Mouse (Mus musculus): ENCODE measurements around the gene Crxos.
A peak's percentile ranks its signal among the peaks of the same experiment; 100 is the strongest.

The Crxos gene

GRCm38 (mm10) chr7:15921796-15922195, 39.4 kb downstream of the Crxos start:
- DNase-seq (ENCODE audit: low read depth, low spot score): no peak

- peak; percentile 84 for DNase-seq (ENCODE audit: low read depth, low spot score)
These were observed 39.9 kb downstream of the Crxos start, which contains the start of gene Selenow for GRCm38 (mm10) chr7:15922220-15922773. TSS of gene Selenow (minus strand) at chr7:15922402.

GRCm38 (mm10) chr7:15929910-15930309, 47.5 kb downstream of the Crxos start:
- DNase-seq (ENCODE audit: low read depth, low spot score): no peak

GRCm38 (mm10) chr7:15930543-15930942, 48.1 kb downstream of the Crxos start:
- no peak for DNase-seq (ENCODE audit: low read depth, low spot score)

- DNase-seq (ENCODE audit: low read depth, low spot score): no peak
These were observed 49.2 kb downstream of the Crxos start for GRCm38 (mm10) chr7:15931635-15932034.

GRCm38 (mm10) chr7:15933437-15934359, 51.3 kb downstream of the Crxos start:
- no peak for DNase-seq (ENCODE audit: low read depth, low spot score)

- no peak for DNase-seq (ENCODE audit: low read depth, low spot score)
These were observed 55.1 kb downstream of the Crxos start for GRCm38 (mm10) chr7:15937491-15937890.

GRCm38 (mm10) chr7:15938621-15939020, 56.2 kb downstream of the Crxos start:
- no peak for DNase-seq (ENCODE audit: low read depth, low spot score)

- no peak for DNase-seq (ENCODE audit: low read depth, low spot score)
These were observed 61.9 kb downstream of the Crxos start for GRCm38 (mm10) chr7:15944311-15944710.

GRCm38 (mm10) chr7:15945211-15945610, 62.8 kb downstream of the Crxos start:
- DNase-seq (ENCODE audit: low read depth, low spot score): no peak

- peak; percentile 79 for DNase-seq (ENCODE audit: low read depth, low spot score)
These were observed 63.5 kb downstream of the Crxos start, which contains the start of gene Nop53 for GRCm38 (mm10) chr7:15945721-15946536. TSS of gene Nop53 (minus strand) at chr7:15946074.

- DNase-seq (ENCODE audit: low read depth, low spot score): no peak
These were observed 65.3 kb downstream of the Crxos start for GRCm38 (mm10) chr7:15947653-15948260.

GRCm38 (mm10) chr7:15948381-15948941, 66.0 kb downstream of the Crxos start:
- DNase-seq (ENCODE audit: low read depth, low spot score): peak; percentile 83

- no peak for DNase-seq (ENCODE audit: low read depth, low spot score)
These were observed 66.9 kb downstream of the Crxos start for GRCm38 (mm10) chr7:15949216-15949790.

- no peak for DNase-seq (ENCODE audit: low read depth, low spot score)
These were observed 67.6 kb downstream of the Crxos start for GRCm38 (mm10) chr7:15950008-15950407.

- DNase-seq (ENCODE audit: low read depth, low spot score): no peak
These were observed 70.0 kb downstream of the Crxos start for GRCm38 (mm10) chr7:15952416-15952815.

All from WW6 (cell line).